Mouse (Mus musculus) erythroid progenitor cell, adult 5-6 weeks (primary cell): ENCODE measurements around the gene Stx17. TPM values are rescaled to one million over a fixed set of nuclear protein-coding genes. Genes with fewer than 3 reads are reported as not detected.
A peak's percentile ranks its signal among the peaks of the same experiment; 100 is the strongest.

Experiments used
- ATAC-seq: replicated peaks from 2 replicates; pipeline ENCODE4 v1.8.0; 2016; ENCODE audit warnings: moderate number of reproducible peaks, mild to moderate bottlenecking, moderate TSS enrichment, inconsistent platforms; ENCODE audit not compliant: poor library complexity, low FRiP score, severe bottlenecking
- total RNA-seq, 2 experiments: library from RNA; stranded (forward) in 1 of 2; stranded (reverse) in 1 of 2; fragments of 150-400 nt in 1 of 2; fragments of 186-747, 209-891 nt in 1 of 2; gene quantifications; 2 replicates each; pipeline versions ENCODE4 v1.2.3 to v1.2.4; 2015 to 2017; ENCODE audit warnings: low replicate concordance in 2 of 2

The Stx17 gene
- total RNA-seq (2015; ENCODE audit: low replicate concordance) (24.9 and 25.2 TPM in 2 replicates), total RNA-seq (2017; ENCODE audit: low replicate concordance) (10.9 and 32.7 TPM in 2 replicates)

DNA sequence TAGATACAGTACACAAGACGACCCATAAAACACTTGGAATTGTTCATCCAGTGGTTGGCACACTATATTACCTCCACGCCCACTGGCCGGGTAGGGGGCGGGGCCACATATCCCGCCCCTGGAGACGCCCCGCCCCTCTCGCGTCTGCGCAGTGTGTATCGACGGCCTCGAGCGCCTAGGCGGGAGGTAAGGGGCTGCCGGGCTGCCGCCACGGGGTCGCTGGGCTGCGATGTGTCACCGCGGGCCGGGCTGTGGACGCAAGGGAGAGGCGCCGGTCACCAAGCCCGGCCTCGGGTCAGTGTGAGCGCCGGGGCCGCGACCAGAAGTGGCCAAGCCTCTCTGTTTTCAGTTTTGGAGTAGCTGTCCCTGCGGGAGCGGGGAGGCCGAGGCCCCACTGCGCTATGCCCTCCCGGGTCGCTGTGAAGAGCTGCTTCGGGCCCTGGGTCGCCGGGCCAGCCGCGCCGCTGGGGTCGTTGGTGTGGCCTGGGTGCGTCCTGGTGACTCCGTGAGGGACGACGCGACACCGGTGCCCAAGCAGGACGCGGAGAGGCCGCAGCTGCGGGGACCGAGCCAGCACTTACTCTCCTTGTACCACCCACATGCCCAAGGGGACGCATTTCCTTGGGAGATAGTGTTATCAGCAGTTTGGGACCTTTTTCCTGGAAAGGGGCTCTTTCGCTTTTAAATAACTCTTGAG is at the start of gene Stx17:
Stx17 (plus strand) TSS at position 143 of the 697 bp plus-strand sequence.
- ATAC-seq = peak; percentile 96

DNA sequence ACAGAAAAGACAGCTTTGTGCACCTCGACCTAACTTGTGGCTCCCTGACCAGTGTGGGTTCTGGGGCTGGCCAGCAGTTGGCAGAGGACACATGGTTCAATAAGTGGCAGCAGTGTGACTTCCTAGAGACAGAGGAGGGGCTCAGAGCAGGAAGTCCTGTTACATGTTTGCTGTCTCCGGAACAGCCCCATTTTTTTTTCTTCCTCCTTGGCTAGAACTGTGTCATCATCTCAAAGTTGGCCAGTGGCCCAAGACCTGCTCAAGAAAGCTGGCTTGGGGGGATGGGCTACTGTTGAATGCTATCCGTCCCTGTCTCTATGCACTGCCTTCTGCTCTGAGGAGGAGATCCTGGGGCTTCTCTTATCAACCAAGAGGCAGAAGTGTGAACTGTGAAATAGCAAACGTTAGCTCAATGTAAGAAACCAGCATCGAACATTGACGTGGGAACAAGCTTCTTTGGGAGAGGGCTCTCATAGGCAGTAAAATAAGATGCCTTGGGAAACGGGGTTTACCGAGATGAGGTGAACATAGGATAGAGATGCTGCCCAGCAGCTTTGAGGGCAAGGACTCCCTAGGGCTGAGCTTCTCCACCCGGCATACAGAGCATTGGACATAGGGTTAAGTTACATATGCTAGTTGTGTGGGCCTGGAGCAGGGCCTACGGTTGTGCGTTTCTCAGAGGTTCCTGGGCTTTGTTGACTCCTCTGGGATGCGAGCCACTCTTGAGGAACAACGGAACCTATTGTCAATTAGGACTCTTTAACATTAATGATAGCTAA is 47.8 kb upstream of the Stx17 start:
- peak; percentile 72 for ATAC-seq

DNA sequence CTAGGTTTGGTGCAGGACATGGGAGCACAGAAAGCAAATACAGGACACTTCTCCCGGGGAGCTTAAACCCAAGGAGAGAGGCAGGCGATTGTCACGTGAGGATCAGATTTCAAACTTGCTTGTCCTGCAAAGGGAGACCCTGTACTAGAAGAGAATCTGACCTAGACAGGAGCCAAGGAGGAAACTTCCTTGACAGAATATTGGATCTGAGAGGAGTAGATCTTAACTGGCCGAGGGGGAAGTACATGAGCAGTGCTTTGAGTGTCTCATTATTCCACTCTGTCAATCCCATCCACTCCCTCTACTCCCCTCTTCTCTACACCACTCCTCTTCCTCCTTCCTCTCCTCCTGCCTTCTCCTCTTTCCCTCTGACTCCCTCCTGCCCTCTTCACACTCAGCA is 46.5 kb upstream of the Stx17 start:
- no peak for ATAC-seq

GRCm38 (mm10) chr4:48079285-48080039 is 45.3 kb upstream of the Stx17 start:
- ATAC-seq = no peak

GRCm38 (mm10) chr4:48083452-48083851 is 41.3 kb upstream of the Stx17 start:
- ATAC-seq = no peak

GRCm38 (mm10) chr4:48086609-48087008 is 38.1 kb upstream of the Stx17 start:
- ATAC-seq = peak; percentile 84

DNA sequence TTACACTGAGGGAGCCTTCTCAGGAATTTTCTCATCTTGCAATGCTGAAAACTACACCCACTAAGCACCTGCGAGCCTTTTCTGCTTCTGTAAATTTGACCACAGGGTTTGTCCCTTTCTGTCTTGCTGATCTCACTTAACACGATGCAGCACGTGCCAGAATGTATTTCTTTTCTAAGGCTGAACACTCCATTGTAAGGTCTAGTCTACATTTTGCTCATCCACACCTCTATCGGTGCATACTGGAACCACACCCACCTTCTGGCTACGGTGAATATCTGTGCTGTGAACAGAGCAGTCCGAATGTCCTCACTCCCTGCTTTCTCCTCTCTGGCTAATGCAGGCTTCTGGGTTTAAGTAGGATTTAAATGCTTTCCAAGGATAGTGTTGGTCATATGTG is 37.2 kb upstream of the Stx17 start:
- peak; percentile 91 for ATAC-seq

DNA sequence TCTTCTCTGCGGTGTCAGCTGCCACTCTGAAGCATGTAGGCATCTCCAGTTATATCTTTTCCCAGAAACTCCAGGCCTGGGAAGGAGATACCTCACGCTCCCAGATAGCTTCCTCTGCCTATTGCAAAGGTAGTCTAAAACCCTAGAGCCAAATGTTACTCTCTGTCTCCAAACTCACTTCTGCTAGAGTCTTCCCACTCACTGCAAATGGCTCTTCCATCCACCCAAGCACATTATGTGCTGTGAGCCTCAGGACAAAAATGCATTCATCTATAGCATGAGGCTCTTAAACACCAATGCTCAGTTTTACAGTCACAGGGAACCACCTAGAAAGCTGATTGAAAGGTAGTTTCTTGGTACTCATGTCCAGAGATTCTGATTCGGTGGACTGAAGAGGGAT is 31.5 kb upstream of the Stx17 start:
- ATAC-seq = no peak

- no peak for ATAC-seq
Measured at GRCm38 (mm10) chr4:48100217-48100616, 24.5 kb upstream of the Stx17 start.

GRCm38 (mm10) chr4:48101981-48102380 is 22.7 kb upstream of the Stx17 start:
- ATAC-seq = no peak

- ATAC-seq = no peak
Measured at GRCm38 (mm10) chr4:48105387-48105786, 19.3 kb upstream of the Stx17 start.

DNA sequence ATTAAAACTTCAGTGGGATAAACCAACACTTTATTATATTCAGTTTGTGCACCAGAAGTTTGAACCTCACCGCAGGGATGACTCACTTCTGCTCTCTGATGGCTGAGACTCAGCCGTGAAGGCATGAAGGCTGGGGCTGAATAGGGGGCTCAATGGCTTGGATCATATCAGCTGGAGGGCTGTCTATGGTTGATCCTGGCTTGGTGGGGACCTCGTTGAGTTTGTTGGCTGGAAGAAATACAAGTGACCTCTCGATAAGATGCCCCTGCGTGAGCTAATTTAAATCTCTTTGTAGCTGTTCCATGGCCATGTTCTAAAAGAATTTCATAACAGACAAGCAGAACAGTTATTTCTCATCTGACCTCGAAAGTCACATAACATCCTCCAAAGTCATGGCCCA is 17.6 kb upstream of the Stx17 start:
- ATAC-seq = no peak

DNA sequence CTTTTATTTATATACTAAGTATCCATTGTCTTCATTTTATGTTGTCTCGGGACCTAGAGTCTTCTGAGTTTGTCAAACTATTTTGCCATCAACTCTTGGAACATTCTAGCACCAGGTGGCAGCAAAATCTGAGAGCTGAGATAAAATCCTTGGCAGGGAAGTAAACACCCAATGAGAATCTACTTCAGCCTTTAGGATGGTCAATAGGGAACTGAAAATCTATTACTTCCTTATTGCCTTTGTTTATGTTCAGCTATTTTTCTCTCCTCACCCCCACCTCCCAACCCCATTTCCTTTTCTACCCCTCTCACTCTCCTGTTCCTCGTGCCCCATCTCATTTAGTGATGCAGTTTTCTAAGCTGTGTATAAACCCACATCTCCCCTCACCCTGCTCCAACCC is 16.1 kb upstream of the Stx17 start:
- no peak for ATAC-seq

DNA sequence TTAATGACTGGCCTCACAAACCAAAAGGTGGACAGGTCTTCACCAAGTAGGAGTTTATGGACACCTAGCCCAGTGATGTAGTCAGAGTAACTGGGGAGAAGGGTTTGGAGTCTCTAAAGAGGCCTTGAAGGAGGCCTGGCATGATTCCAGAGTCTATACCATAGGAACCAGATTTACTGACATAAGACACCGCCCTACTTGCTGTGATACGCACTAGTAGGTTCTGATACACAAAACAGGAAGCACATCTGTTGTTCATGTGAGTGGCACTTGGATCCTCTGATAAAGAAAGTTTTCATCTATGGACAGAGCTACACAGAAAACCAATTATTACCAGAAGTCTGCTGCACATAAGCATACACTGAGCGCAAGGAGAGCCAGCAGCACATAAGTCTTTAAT is 14.4 kb upstream of the Stx17 start:
- no peak for ATAC-seq

GRCm38 (mm10) chr4:48116191-48116590 is 8.5 kb upstream of the Stx17 start:
- no peak for ATAC-seq

DNA sequence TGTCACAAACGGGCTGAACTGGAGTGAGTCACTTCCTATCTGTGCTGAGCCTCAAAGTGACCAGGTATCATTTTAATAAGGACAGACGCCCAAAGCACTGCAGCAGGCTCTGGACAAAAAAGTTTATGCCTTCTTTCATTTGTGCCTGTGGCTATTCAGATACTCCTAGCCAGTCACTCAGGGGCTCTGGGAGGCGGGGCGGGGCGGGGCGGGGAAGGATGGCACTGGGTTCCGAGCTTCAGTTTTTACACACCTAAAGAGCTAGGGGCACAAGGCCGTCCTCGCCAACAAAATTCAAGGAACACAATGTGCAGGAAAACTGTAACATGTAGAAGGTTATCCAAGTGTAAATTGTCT is 321 bp upstream of the Stx17 start:
- peak; percentile 82 for ATAC-seq

- no peak for ATAC-seq
Measured at GRCm38 (mm10) chr4:48130314-48130713, 5.6 kb downstream of the Stx17 start.

DNA sequence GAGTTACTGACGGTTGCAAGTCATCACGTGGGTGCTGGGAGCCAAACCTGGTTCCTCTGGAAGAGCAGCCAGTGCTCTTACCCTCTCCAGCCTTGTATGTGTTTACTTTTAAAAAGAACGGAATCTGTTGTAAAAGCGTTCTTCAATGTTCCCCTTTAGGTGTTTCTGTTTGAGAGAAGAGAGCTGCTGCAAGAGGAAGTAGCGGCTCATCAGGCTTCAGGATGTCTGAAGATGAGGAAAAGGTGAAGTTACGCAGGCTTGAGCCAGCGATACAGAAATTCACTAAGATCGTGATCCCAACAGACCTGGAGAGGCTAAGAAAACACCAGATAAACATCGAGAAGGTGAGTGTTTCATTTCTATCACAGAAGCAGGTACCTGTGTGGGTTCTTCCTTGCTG is 6.9 kb downstream of the Stx17 start:
- ATAC-seq = no peak

DNA sequence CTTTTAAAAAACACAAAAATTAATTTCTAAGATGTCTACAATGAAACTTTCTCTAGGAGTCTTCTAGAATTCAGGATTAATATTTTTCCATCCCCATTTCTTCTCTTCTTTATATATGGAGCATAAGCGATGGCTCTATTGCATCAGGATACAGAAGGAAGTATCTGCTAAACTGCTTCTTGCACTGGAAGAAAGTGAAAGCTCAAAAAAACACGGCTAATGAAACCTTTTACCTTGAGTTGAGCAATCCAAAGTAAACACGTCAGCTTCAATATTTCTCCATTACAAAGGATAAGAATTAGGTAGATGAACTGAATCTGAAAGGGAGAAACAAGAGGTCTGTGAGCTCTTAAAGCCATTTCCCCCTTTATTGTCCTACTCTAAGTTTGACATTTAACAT is 8.0 kb downstream of the Stx17 start:
- no peak for ATAC-seq

- ATAC-seq = peak; percentile 55
Measured at GRCm38 (mm10) chr4:48149492-48149891, 24.8 kb downstream of the Stx17 start.

GRCm38 (mm10) chr4:48153229-48153628 is 28.5 kb downstream of the Stx17 start:
- no peak for ATAC-seq
